Mouse (Mus musculus) kidney, postnatal 0 days (tissue): ENCODE measurements around the gene Kndc1. TPM values are rescaled to one million over a fixed set of nuclear protein-coding genes. Genes with fewer than 3 reads are reported as not detected.

ENCODE experiments used
- ATAC-seq: fragments of 200-750 bp; cut with Nextera tagmentation; replicated peaks from 2 replicates; pipeline ENCODE4 v1.8.0; 2017; ENCODE audit warnings: low read depth, moderate number of reproducible peaks, moderate TSS enrichment, moderate library complexity; ENCODE audit not compliant: low FRiP score
- DNase-seq: peaks from one replicate; pipeline ENCODE4 v3.0.0-alpha.2; 2016; ENCODE audit warnings: low spot score
- H3K27ac ChIP-seq: fragments of 300-500 bp; sonication (generic); 2 replicates; pipeline ENCODE4 v1.5.1; 2014; ENCODE audit warnings: mild to moderate bottlenecking
- H3K27me3 ChIP-seq: fragments of 300-500 bp; sonication (generic); 2 replicates; pipeline ENCODE4 v1.6.1; 2014; ENCODE audit warnings: low read length, mixed read lengths; ENCODE audit not compliant: insufficient read depth
- H3K36me3 ChIP-seq: fragments of 300-500 bp; sonication (generic); 2 replicates; pipeline ENCODE4 v1.6.1; 2014; ENCODE audit warnings: low read length, mixed read lengths; ENCODE audit not compliant: insufficient read depth
- H3K4me1 ChIP-seq: fragments of 300-500 bp; sonication (generic); replicated peaks from 2 replicates; pipeline ENCODE4 v1.6.1; 2014; ENCODE audit warnings: antibody characterized with exemption, low read length, mixed read lengths; ENCODE audit not compliant: insufficient read depth
- H3K4me2 ChIP-seq: fragments of 300-500 bp; sonication (generic); 2 replicates; pipeline ENCODE4 v1.6.1; 2014; ENCODE audit warnings: mild to moderate bottlenecking, low read length, moderate library complexity, mixed read lengths
- H3K4me3 ChIP-seq: fragments of 300-500 bp; sonication (generic); replicated peaks from 2 replicates; pipeline ENCODE4 v1.5.1; 2014; ENCODE audit warnings: low read depth, low read length
- H3K9ac ChIP-seq: fragments of 300-500 bp; sonication (generic); 2 replicates; pipeline ENCODE4 v1.6.1; 2014; ENCODE audit warnings: low read depth, low read length
- H3K9me3 ChIP-seq: fragments of 300-500 bp; sonication (generic); replicated peaks from 2 replicates; pipeline ENCODE4 v1.6.1; 2016; ENCODE audit warnings: low read length, inconsistent platforms, mixed read lengths
- CTCF ChIP-seq: IDR thresholded peaks from 2 replicates; pipeline ENCODE4 v1.5.1; 2016; ENCODE audit warnings: antibody characterized with exemption, low read depth, mild to moderate bottlenecking, moderate library complexity
- WGBS: fragments of 180-500 bp; shearing (Covaris S2); extraction: QIAGEN DNeasy Blood & Tissue Kit; methylation state at CpG from one replicate; pipeline ENCODE4 v1.1.7; 2014; 5-methylcytosine and 5-hydroxymethylcytosine counted together
- polyA plus RNA-seq: library from polyadenylated mRNA; unstranded; fragments of >200 nt; fragmentation: Nextera tagmentation; extraction: Ambion mirVana; gene quantifications from 2 replicates; pipeline ENCODE4 v1.2.1, GENCODE M21; 2015

Gene Kndc1
- polyA plus RNA-seq, 1 experiment from 2014 or later: 0.09 TPM

GRCm38 (mm10) chr7:139861411-139861810, 33.1 kb upstream of the Kndc1 start:
- Histone ChIP-seq H3K4me2 (no peak overlapping the region), H3K4me3 (no peak overlapping the region), H3K9me3 (no peaks in the 10 kb centered on the region), H3K27ac (no peak overlapping the region), H3K36me3 (no peaks in the 10 kb centered on the region), H3K9ac (no peak overlapping the region), H3K4me1 (no peaks in the 10 kb centered on the region), H3K27me3 (no peaks in the 10 kb centered on the region)
- TF ChIP-seq CTCF: peak; percentile 91
- DNase-seq (peak; percentile 70), ATAC-seq (no peak)
- 25% methylated on average over 3 of the region's 3 CpGs for WGBS

GRCm38 (mm10) chr7:139863076-139863475, 31.4 kb upstream of the Kndc1 start:
- WGBS: 46% methylated on average over 2 of the region's 2 CpGs
- no peak for TF ChIP-seq CTCF
- no peaks in the 10 kb centered on the region for H3K4me1 ChIP-seq
- no peaks in the 10 kb centered on the region for H3K36me3 ChIP-seq
- H3K4me3 ChIP-seq: no peak overlapping the region
- no peaks in the 10 kb centered on the region for H3K27me3 ChIP-seq
- no peaks in the 10 kb centered on the region for H3K9me3 ChIP-seq
- no peak overlapping the region for H3K9ac ChIP-seq
- DNase-seq: no peak
- no peak for ATAC-seq
- no peak overlapping the region for H3K4me2 ChIP-seq
- no peak overlapping the region for H3K27ac ChIP-seq

- Histone ChIP-seq H3K27ac (no peak overlapping the region), H3K9me3 (no peaks in the 10 kb centered on the region), H3K4me2 (no peak overlapping the region), H3K27me3 (no peaks in the 10 kb centered on the region), H3K4me3 (no peak overlapping the region), H3K9ac (no peak overlapping the region), H3K4me1 (no peaks in the 10 kb centered on the region), H3K36me3 (no peaks in the 10 kb centered on the region)
- peak; percentile 62; the same call in 1 of the 2 replicates for TF ChIP-seq CTCF
- DNase-seq (peak; percentile 24), ATAC-seq (no peak)
- WGBS: 29% methylated on average over 2 of the region's 2 CpGs
Observed at GRCm38 (mm10) chr7:139864253-139864652, 30.2 kb upstream of the Kndc1 start.

- Histone ChIP-seq H3K27ac (no peak overlapping the region), H3K4me2 (no peak overlapping the region), H3K36me3 (no peaks in the 10 kb centered on the region), H3K9me3 (no peaks in the 10 kb centered on the region), H3K9ac (no peak overlapping the region), H3K4me3 (no peak overlapping the region), H3K27me3 (no peaks in the 10 kb centered on the region), H3K4me1 (no peaks in the 10 kb centered on the region)
- 50% methylated on average over 1 of the region's 1 CpGs for WGBS
- TF ChIP-seq CTCF: no peak
- DNase-seq (no peak), ATAC-seq (no peak)
Observed at GRCm38 (mm10) chr7:139864871-139865270, 29.6 kb upstream of the Kndc1 start.

GRCm38 (mm10) chr7:139871014-139871413, 23.5 kb upstream of the Kndc1 start:
- no peak overlapping the region for H3K4me3 ChIP-seq
- no peaks in the 10 kb centered on the region for H3K4me1 ChIP-seq
- DNase-seq (no peak), ATAC-seq (no peak)
- 87% methylated on average over 5 of the region's 5 CpGs for WGBS
- no peaks in the 10 kb centered on the region for H3K9me3 ChIP-seq
- H3K4me2 ChIP-seq: no peak overlapping the region
- H3K27me3 ChIP-seq: no peaks in the 10 kb centered on the region
- no peak overlapping the region for H3K27ac ChIP-seq
- TF ChIP-seq CTCF: no peak
- H3K36me3 ChIP-seq: no peaks in the 10 kb centered on the region
- no peak overlapping the region for H3K9ac ChIP-seq

GRCm38 (mm10) chr7:139877167-139877792, 17.2 kb upstream of the Kndc1 start:
- Histone ChIP-seq H3K4me3 (no peak overlapping the region), H3K36me3 (no peaks in the 10 kb centered on the region), H3K27me3 (no peaks in the 10 kb centered on the region), H3K4me2 (no peak overlapping the region), H3K4me1 (no peaks in the 10 kb centered on the region), H3K9ac (no peak overlapping the region), H3K27ac (no peak overlapping the region), H3K9me3 (no peaks in the 10 kb centered on the region)
- WGBS: 64% methylated on average over 10 of the region's 10 CpGs
- peak; percentile 75 for TF ChIP-seq CTCF
- ATAC-seq (no peak), DNase-seq (peak; percentile 39)

- no peak for ATAC-seq
- 71% methylated on average over 5 of the region's 5 CpGs for WGBS
- H3K4me3 ChIP-seq: no peak overlapping the region
- TF ChIP-seq CTCF: no peak
- no peaks in the 10 kb centered on the region for H3K27me3 ChIP-seq
- no peak overlapping the region for H3K4me2 ChIP-seq
- no peak for DNase-seq
- no peak overlapping the region for H3K9ac ChIP-seq
- no peaks in the 10 kb centered on the region for H3K9me3 ChIP-seq
- H3K27ac ChIP-seq: no peak overlapping the region
- no peaks in the 10 kb centered on the region for H3K36me3 ChIP-seq
- no peaks in the 10 kb centered on the region for H3K4me1 ChIP-seq
Observed at GRCm38 (mm10) chr7:139878122-139878521, 16.4 kb upstream of the Kndc1 start.
